Mouse (Mus musculus) MEL (cell line): Measurements from ENCODE around the gene Optn.

ENCODE experiments used
- CHD2 ChIP-seq: IDR thresholded peaks from 2 replicates; pipeline ENCODE4 v1.6.1; 2011; ENCODE audit warnings: low read length, improper control_type of control experiment
- CTCF ChIP-seq, 3 experiments: IDR thresholded peaks in 2 of 3; conservative IDR thresholded peaks in 1 of 3; 2 replicates each; pipeline ENCODE4 v1.5.1; 2011 to 2012; ENCODE audit warnings: low read length in 3 of 3, low read depth in 2 of 3, mild to moderate bottlenecking in 2 of 3, improper control_type of control experiment in 1 of 3, inconsistent platforms in 1 of 3, mixed read lengths in 1 of 3, moderate library complexity in 1 of 3; ENCODE audit not compliant: control insufficient read depth in 1 of 3, insufficient read depth in 1 of 3, poor library complexity in 1 of 3, severe bottlenecking in 1 of 3
- EP300 ChIP-seq, 2 experiments: IDR thresholded peaks; 2 replicates each; pipeline ENCODE4 v1.6.1; 2011; ENCODE audit warnings: improper control_type of control experiment in 2 of 2, low read length in 2 of 2, low read depth in 1 of 2, mild to moderate bottlenecking in 1 of 2
- HCFC1 ChIP-seq: IDR thresholded peaks from 2 replicates; pipeline ENCODE4 v1.6.1; 2012; ENCODE audit warnings: low read depth, mild to moderate bottlenecking, inconsistent platforms, low read length, improper control_type of control experiment, moderate library complexity
- JUND ChIP-seq: IDR thresholded peaks from 2 replicates; pipeline ENCODE4 v1.6.1; 2011; ENCODE audit warnings: low read depth, mild to moderate bottlenecking, improper control_type of control experiment, low read length
- POLR2A ChIP-seq, 2 experiments: IDR thresholded peaks; 2 replicates each; pipeline ENCODE4 v1.6.1; 2011 to 2012; ENCODE audit warnings: low read length in 2 of 2, mild to moderate bottlenecking in 2 of 2, control low read depth in 1 of 2, improper control_type of control experiment in 1 of 2, low read depth in 1 of 2, moderate library complexity in 1 of 2; ENCODE audit not compliant: control insufficient read depth in 1 of 2, insufficient read depth in 1 of 2, poor library complexity in 1 of 2
- SMC3 ChIP-seq: IDR thresholded peaks from 2 replicates; pipeline ENCODE4 v1.6.1; 2011; ENCODE audit warnings: low read depth, low read length, improper control_type of control experiment
- USF1 ChIP-seq: IDR thresholded peaks from 2 replicates; pipeline ENCODE4 v1.6.1; 2014; ENCODE audit warnings: low read depth, mild to moderate bottlenecking, inconsistent platforms, low read length, improper control_type of control experiment, moderate library complexity

- TF ChIP-seq CTCF (IDR thresholded peaks at IDR 0.05 in 2 of 3, conservative IDR thresholded peaks at IDR 0.05 in 1 of 3; ENCODE audit: control insufficient read depth in 1 of 3, insufficient read depth in 1 of 3, low read depth in 2 of 3, low read length in 3 of 3, poor library complexity in 1 of 3, severe bottlenecking in 1 of 3) (no peak), SMC3 (no peak), POLR2A (IDR thresholded peaks at IDR 0.05; ENCODE audit: control insufficient read depth in 1 of 2, insufficient read depth in 1 of 2, low read depth in 1 of 2, low read length in 2 of 2, poor library complexity in 1 of 2) (no peak), EP300 (IDR thresholded peaks at IDR 0.05; ENCODE audit: low read depth in 1 of 2, low read length in 2 of 2) (no peak), HCFC1 (no peak), JUND (no peak), USF1 (no peak), CHD2 (no peak)
Observed at GRCm38 (mm10) chr2:4993584-4993983, 70.3 kb downstream of the Optn start.
